Mouse (Mus musculus) E14TG2a.4 (cell line): ENCODE results near the gene Zfp672.
"Not testable (repeated sequence)": the region's sequence is repeated elsewhere in the genome, so short reads cannot be mapped to it uniquely, and the experiment has no call there.

Experiments used
- CTCF ChIP-seq: conservative IDR thresholded peaks from 2 replicates; pipeline ENCODE4 v1.5.1; 2014; ENCODE audit warnings: low read length
- POU5F1 ChIP-seq: IDR thresholded peaks from 2 replicates; pipeline ENCODE4 v1.6.1; 2014; ENCODE audit warnings: low read length, borderline replicate concordance

DNA sequence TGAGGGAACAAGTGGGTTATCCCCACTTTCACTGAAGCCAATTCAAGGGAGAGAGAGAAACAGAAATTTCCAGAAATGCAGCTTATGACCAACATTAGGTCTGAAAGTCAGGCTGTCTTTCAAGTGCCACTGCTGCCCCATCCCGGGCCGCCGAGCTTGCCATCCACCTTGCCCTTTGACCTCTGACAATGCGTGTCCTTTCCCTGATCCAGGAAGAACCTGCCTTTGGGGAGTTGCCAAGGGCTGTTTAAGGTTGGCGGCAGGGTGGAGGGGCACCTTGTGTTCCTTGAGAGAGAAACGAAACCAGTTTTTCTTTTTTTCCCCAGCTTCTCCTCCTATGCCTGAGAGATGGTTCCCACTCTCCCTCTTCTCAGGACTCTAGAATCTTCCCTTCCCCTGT is 36.1 kb upstream of the Zfp672 start:
- not testable (repeated sequence) for TF ChIP-seq CTCF, POU5F1
